Mouse (Mus musculus): ENCODE measurements at regions not wholly inside any gene's neighbourhood (a gene's known extent, or its start where the extent isn't known, plus 50 kb on each side); places are given as distances from the start of the nearest gene placed in this dataset.

- TF ChIP-seq EP300 (optimal IDR thresholded peaks at IDR 0.05) (no peak), CTCF (IDR thresholded peaks at IDR 0.05; ENCODE audit: low read depth) (no peak)
Measured at GRCm38 (mm10) chr7:61836827-61837226, 509.5 kb upstream of the Ndn start.
